Mouse (Mus musculus): ENCODE data around the gene Nat9. TPM values are rescaled to one million over a fixed set of nuclear protein-coding genes. Genes with fewer than 3 reads are reported as not detected.

Gene Nat9
- polyA plus RNA-seq, 1 experiment from 2014 or later: 24.2 TPM

GRCm38 (mm10) chr11:115187224-115187639 is 427 bp downstream of the Nat9 start, which contains the start of gene Tmem104:
Gene Tmem104 (plus strand): TSS chr11:115187487.
- Histone ChIP-seq H3K27ac (ENCODE audit: low read length) (peak within 1 kb of the TSS; percentile 67), H3K4me1 (replicated peaks; ENCODE audit: control insufficient read depth, insufficient read depth, low read length) (peaks cover 16% of the 10 kb centered on the region), H3K4me2 (ENCODE audit: low read length) (peak within 1 kb of the TSS; percentile 92), H3K9me3 (ENCODE audit: control insufficient read depth, low read length) (no peaks in the 10 kb centered on the region), H3K27me3 (replicated peaks; ENCODE audit: control insufficient read depth, insufficient read depth, low read length) (no peaks in the 10 kb centered on the region), H3K36me3 (ENCODE audit: control insufficient read depth, insufficient read depth) (no peaks in the 10 kb centered on the region), H3K9ac (replicated peaks; ENCODE audit: low read depth, low read length) (peak within 1 kb of the TSS; percentile 83), H3K4me3 (replicated peaks; ENCODE audit: low read length) (peak within 1 kb of the TSS; percentile 73)
- WGBS: 0% methylated on average over 39 of the region's 39 CpGs
- peak; percentile 96 for ATAC-seq

- Histone ChIP-seq H3K4me2 (ENCODE audit: low read length) (no peak overlapping the region), H3K4me1 (replicated peaks; ENCODE audit: control insufficient read depth, insufficient read depth, low read length) (peaks cover 16% of the 10 kb centered on the region), H3K4me3 (replicated peaks; ENCODE audit: low read length) (no peak overlapping the region), H3K9me3 (ENCODE audit: control insufficient read depth, low read length) (no peaks in the 10 kb centered on the region), H3K9ac (replicated peaks; ENCODE audit: low read depth, low read length) (no peak overlapping the region), H3K27ac (ENCODE audit: low read length) (no peak overlapping the region), H3K27me3 (replicated peaks; ENCODE audit: control insufficient read depth, insufficient read depth, low read length) (no peaks in the 10 kb centered on the region), H3K36me3 (ENCODE audit: control insufficient read depth, insufficient read depth) (no peaks in the 10 kb centered on the region)
- no peak for ATAC-seq
- 55% methylated on average over 4 of the region's 4 CpGs for WGBS
These were observed 2.7 kb downstream of the Nat9 start for GRCm38 (mm10) chr11:115184973-115185372.

- Histone ChIP-seq H3K9ac (replicated peaks; ENCODE audit: low read depth, low read length) (no peak overlapping the region), H3K4me1 (replicated peaks; ENCODE audit: control insufficient read depth, insufficient read depth, low read length) (peaks cover 22% of the 10 kb centered on the region), H3K27me3 (replicated peaks; ENCODE audit: control insufficient read depth, insufficient read depth, low read length) (no peaks in the 10 kb centered on the region), H3K4me2 (ENCODE audit: low read length) (no peak overlapping the region), H3K27ac (ENCODE audit: low read length) (no peak overlapping the region), H3K4me3 (replicated peaks; ENCODE audit: low read length) (no peak overlapping the region), H3K36me3 (ENCODE audit: control insufficient read depth, insufficient read depth) (no peaks in the 10 kb centered on the region), H3K9me3 (ENCODE audit: control insufficient read depth, low read length) (no peaks in the 10 kb centered on the region)
- 21% methylated on average over 12 of the region's 12 CpGs for WGBS
- ATAC-seq: no peak
These were observed 5.6 kb downstream of the Nat9 start for GRCm38 (mm10) chr11:115181913-115182638.

GRCm38 (mm10) chr11:115179881-115180280 is 7.8 kb downstream of the Nat9 start:
- Histone ChIP-seq H3K4me1 (replicated peaks; ENCODE audit: control insufficient read depth, insufficient read depth, low read length) (peaks cover 20% of the 10 kb centered on the region), H3K9me3 (ENCODE audit: control insufficient read depth, low read length) (no peaks in the 10 kb centered on the region), H3K4me3 (replicated peaks; ENCODE audit: low read length) (no peak overlapping the region), H3K9ac (replicated peaks; ENCODE audit: low read depth, low read length) (no peak overlapping the region), H3K27me3 (replicated peaks; ENCODE audit: control insufficient read depth, insufficient read depth, low read length) (no peaks in the 10 kb centered on the region), H3K27ac (ENCODE audit: low read length) (peak overlapping the region; percentile 38; the same call in 1 of the 2 replicates), H3K36me3 (ENCODE audit: control insufficient read depth, insufficient read depth) (no peaks in the 10 kb centered on the region), H3K4me2 (ENCODE audit: low read length) (no peak overlapping the region)
- 77% methylated on average over 6 of the region's 6 CpGs for WGBS
- ATAC-seq: no peak

GRCm38 (mm10) chr11:115179191-115179590 is 8.5 kb downstream of the Nat9 start:
- no peak overlapping the region for H3K9ac ChIP-seq (replicated peaks; ENCODE audit: low read depth, low read length)
- H3K27ac ChIP-seq (ENCODE audit: low read length): peak overlapping the region; percentile 38; the same call in 1 of the 2 replicates
- no peaks in the 10 kb centered on the region for H3K9me3 ChIP-seq (ENCODE audit: control insufficient read depth, low read length)
- H3K4me3 ChIP-seq (replicated peaks; ENCODE audit: low read length): no peak overlapping the region
- no peaks in the 10 kb centered on the region for H3K36me3 ChIP-seq (ENCODE audit: control insufficient read depth, insufficient read depth)
- ATAC-seq: peak; percentile 73
- no peaks in the 10 kb centered on the region for H3K27me3 ChIP-seq (replicated peaks; ENCODE audit: control insufficient read depth, insufficient read depth, low read length)
- H3K4me1 ChIP-seq (replicated peaks; ENCODE audit: control insufficient read depth, insufficient read depth, low read length): peaks cover 22% of the 10 kb centered on the region
- H3K4me2 ChIP-seq (ENCODE audit: low read length): no peak overlapping the region
- WGBS: 42% methylated on average over 6 of the region's 6 CpGs

- H3K9me3 ChIP-seq (ENCODE audit: control insufficient read depth, low read length): no peaks in the 10 kb centered on the region
- H3K9ac ChIP-seq (replicated peaks; ENCODE audit: low read depth, low read length): no peak overlapping the region
- no peaks in the 10 kb centered on the region for H3K36me3 ChIP-seq (ENCODE audit: control insufficient read depth, insufficient read depth)
- WGBS: 68% methylated on average over 2 of the region's 2 CpGs
- ATAC-seq: no peak
- no peaks in the 10 kb centered on the region for H3K27me3 ChIP-seq (replicated peaks; ENCODE audit: control insufficient read depth, insufficient read depth, low read length)
- H3K4me1 ChIP-seq (replicated peaks; ENCODE audit: control insufficient read depth, insufficient read depth, low read length): peaks cover 26% of the 10 kb centered on the region
- H3K4me2 ChIP-seq (ENCODE audit: low read length): no peak overlapping the region
- no peak overlapping the region for H3K27ac ChIP-seq (ENCODE audit: low read length)
- H3K4me3 ChIP-seq (replicated peaks; ENCODE audit: low read length): no peak overlapping the region
These were observed 8.9 kb downstream of the Nat9 start for GRCm38 (mm10) chr11:115178766-115179165.

GRCm38 (mm10) chr11:115177559-115178195 is 10.0 kb downstream of the Nat9 start:
- 21% methylated on average over 10 of the region's 10 CpGs for WGBS
- no peaks in the 10 kb centered on the region for H3K9me3 ChIP-seq (ENCODE audit: control insufficient read depth, low read length)
- no peak overlapping the region for H3K4me3 ChIP-seq (replicated peaks; ENCODE audit: low read length)
- H3K27me3 ChIP-seq (replicated peaks; ENCODE audit: control insufficient read depth, insufficient read depth, low read length): no peaks in the 10 kb centered on the region
- peaks cover 30% of the 10 kb centered on the region for H3K4me1 ChIP-seq (replicated peaks; ENCODE audit: control insufficient read depth, insufficient read depth, low read length)
- peak overlapping the region; percentile 58 for H3K27ac ChIP-seq (ENCODE audit: low read length)
- H3K9ac ChIP-seq (replicated peaks; ENCODE audit: low read depth, low read length): 0 out of 2 replicates have a peak overlapping the region, but pooled peaks have one; percentile 9
- ATAC-seq: peak; percentile 61
- no peaks in the 10 kb centered on the region for H3K36me3 ChIP-seq (ENCODE audit: control insufficient read depth, insufficient read depth)
- no peak overlapping the region for H3K4me2 ChIP-seq (ENCODE audit: low read length)

- H3K4me3 ChIP-seq (replicated peaks; ENCODE audit: low read length): no peak overlapping the region
- no peaks in the 10 kb centered on the region for H3K27me3 ChIP-seq (replicated peaks; ENCODE audit: control insufficient read depth, insufficient read depth, low read length)
- 62% methylated on average over 24 of the region's 24 CpGs for WGBS
- ATAC-seq: no peak
- peaks cover 40% of the 10 kb centered on the region for H3K4me1 ChIP-seq (replicated peaks; ENCODE audit: control insufficient read depth, insufficient read depth, low read length)
- H3K9ac ChIP-seq (replicated peaks; ENCODE audit: low read depth, low read length): no peak overlapping the region
- no peaks in the 10 kb centered on the region for H3K9me3 ChIP-seq (ENCODE audit: control insufficient read depth, low read length)
- no peak overlapping the region for H3K27ac ChIP-seq (ENCODE audit: low read length)
- H3K36me3 ChIP-seq (ENCODE audit: control insufficient read depth, insufficient read depth): no peaks in the 10 kb centered on the region
- H3K4me2 ChIP-seq (ENCODE audit: low read length): no peak overlapping the region
These were observed 11.1 kb downstream of the Nat9 start for GRCm38 (mm10) chr11:115176399-115177190.
